Mouse (Mus musculus) limb, embryonic 14.5 days (tissue): ENCODE measurements around the gene Fbxw5. TPM values are rescaled to one million over a fixed set of nuclear protein-coding genes. Genes with fewer than 3 reads are reported as not detected.

ENCODE experiments used
- ATAC-seq: fragments of 200-750 bp; cut with Nextera tagmentation; 2 replicates; pipeline ENCODE4 v1.8.0; 2017; ENCODE audit warnings: low read depth, moderate number of reproducible peaks, moderate TSS enrichment; ENCODE audit not compliant: low FRiP score
- DNase-seq: peaks from one replicate; pipeline ENCODE4 v3.0.0-alpha.2; 2015; ENCODE audit warnings: low spot score
- H3K27ac ChIP-seq: fragments of 300-500 bp; sonication (generic); replicated peaks from 2 replicates; pipeline ENCODE4 v1.5.1; 2014; ENCODE audit warnings: low read depth, mild to moderate bottlenecking, low read length, moderate library complexity, mixed read lengths
- H3K27me3 ChIP-seq: fragments of 300-500 bp; sonication (generic); 2 replicates; pipeline ENCODE4 v1.6.1; 2014; ENCODE audit warnings: low read length, mixed read lengths; ENCODE audit not compliant: control insufficient read depth, insufficient read depth
- H3K36me3 ChIP-seq: fragments of 300-500 bp; sonication (generic); 2 replicates; pipeline ENCODE4 v1.6.1; 2014; ENCODE audit warnings: mild to moderate bottlenecking, low read length, moderate library complexity, mixed read lengths; ENCODE audit not compliant: control insufficient read depth, insufficient read depth
- H3K4me1 ChIP-seq: fragments of 300-500 bp; sonication (generic); 2 replicates; pipeline ENCODE4 v1.6.1; 2014; ENCODE audit warnings: antibody characterized with exemption, low read length, mixed read lengths; ENCODE audit not compliant: control insufficient read depth, insufficient read depth
- H3K4me2 ChIP-seq: fragments of 300-500 bp; sonication (generic); replicated peaks from 2 replicates; pipeline ENCODE4 v1.6.1; 2014; ENCODE audit warnings: low read depth, mild to moderate bottlenecking, low read length, moderate library complexity; ENCODE audit not compliant: severe bottlenecking
- H3K4me3 ChIP-seq: fragments of 300-500 bp; sonication (generic); replicated peaks from 2 replicates; pipeline ENCODE4 v1.5.1; 2014; ENCODE audit warnings: low read length
- H3K9ac ChIP-seq: fragments of 300-500 bp; sonication (generic); 2 replicates; pipeline ENCODE4 v1.6.1; 2014; ENCODE audit warnings: mild to moderate bottlenecking, low read depth, low read length, moderate library complexity; ENCODE audit not compliant: severe bottlenecking
- H3K9me3 ChIP-seq: fragments of 300-500 bp; sonication (generic); 2 replicates; pipeline ENCODE4 v1.6.1; 2016; ENCODE audit warnings: low read length; ENCODE audit not compliant: control insufficient read depth
- POLR2A ChIP-seq: fragments of 200-500 bp; IDR thresholded peaks from 2 replicates; pipeline ENCODE4 v1.8.0; 2012; ENCODE audit warnings: inconsistent platforms, mild to moderate bottlenecking, moderate library complexity, borderline replicate concordance; ENCODE audit not compliant: insufficient read depth, insufficient read length; ENCODE audit errors: extremely low read depth
- WGBS: fragments of 180-500 bp; shearing (Covaris S2); extraction: QIAGEN DNeasy Blood & Tissue Kit; methylation state at CpG from one replicate; pipeline ENCODE4 v1.1.7; 2014; 5-methylcytosine and 5-hydroxymethylcytosine counted together
- polyA plus RNA-seq, 2 experiments: library from polyadenylated mRNA; depleted of rRNA in 1 of 2; stranded (reverse) in 1 of 2; unstranded in 1 of 2; fragments of >200 nt; fragmentation: Nextera tagmentation in 1 of 2; extraction: Ambion mirVana in 1 of 2; gene quantifications; 2 replicates each; pipeline versions ENCODE4 v1.2.1 to v1.2.3; 2012 to 2014

Gene Fbxw5
- polyA plus RNA-seq, 2 experiments, result 46.2 to 70.0 TPM

- Histone ChIP-seq H3K4me2 (no peak within 1 kb of the TSS), H3K4me1 (peaks cover 9% of the 10 kb centered on the region; the same call in 1 of the 2 replicates), H3K27ac (no peak within 1 kb of the TSS), H3K9ac (no peak within 1 kb of the TSS), H3K9me3 (no peaks in the 10 kb centered on the region), H3K36me3 (no peaks in the 10 kb centered on the region), H3K4me3 (no peak within 1 kb of the TSS), H3K27me3 (no peaks in the 10 kb centered on the region)
- no peak for ATAC-seq
- TF ChIP-seq POLR2A, result no peak
- WGBS, result 48% methylated on average over 6 of the region's 6 CpGs
- no peak for DNase-seq
Observed at GRCm38 (mm10) chr2:25469969-25470368, 30.6 kb upstream of the Fbxw5 start, which contains the start of gene Ptgds. Ptgds (minus strand) TSS chr2:25470046.

- Histone ChIP-seq H3K9ac (no peak overlapping the region), H3K4me2 (no peak overlapping the region), H3K4me1 (peaks cover 6% of the 10 kb centered on the region; the same call in 1 of the 2 replicates), H3K27ac (no peak overlapping the region), H3K36me3 (no peaks in the 10 kb centered on the region), H3K4me3 (no peak overlapping the region), H3K9me3 (no peaks in the 10 kb centered on the region), H3K27me3 (no peaks in the 10 kb centered on the region)
- no peak for TF ChIP-seq POLR2A
- ATAC-seq, result no peak
- 72% methylated on average over 2 of the region's 2 CpGs for WGBS
- no peak for DNase-seq
Observed at GRCm38 (mm10) chr2:25472550-25472949, 28.0 kb upstream of the Fbxw5 start.

GRCm38 (mm10) chr2:25477541-25477940 lies 23.0 kb upstream of the Fbxw5 start:
- Histone ChIP-seq H3K4me3 (no peak overlapping the region), H3K4me1 (no peaks in the 10 kb centered on the region), H3K27ac (no peak overlapping the region), H3K4me2 (no peak overlapping the region), H3K27me3 (no peaks in the 10 kb centered on the region), H3K36me3 (no peaks in the 10 kb centered on the region), H3K9me3 (no peaks in the 10 kb centered on the region), H3K9ac (no peak overlapping the region)
- DNase-seq (no peak), ATAC-seq (no peak)
- no peak for TF ChIP-seq POLR2A
- WGBS, result 90% methylated on average over 8 of the region's 8 CpGs

- 92% methylated on average over 3 of the region's 3 CpGs for WGBS
- no peak for DNase-seq
- H3K36me3 ChIP-seq, result no peaks in the 10 kb centered on the region
- H3K4me2 ChIP-seq, result no peak overlapping the region
- H3K9me3 ChIP-seq, result no peaks in the 10 kb centered on the region
- H3K9ac ChIP-seq, result no peak overlapping the region
- ATAC-seq, result no peak
- TF ChIP-seq POLR2A, result no peak
- H3K27ac ChIP-seq, result no peak overlapping the region
- no peaks in the 10 kb centered on the region for H3K4me1 ChIP-seq
- no peak overlapping the region for H3K4me3 ChIP-seq
- no peaks in the 10 kb centered on the region for H3K27me3 ChIP-seq
Observed at GRCm38 (mm10) chr2:25477967-25478675, 22.4 kb upstream of the Fbxw5 start.

GRCm38 (mm10) chr2:25479551-25480311 lies 20.8 kb upstream of the Fbxw5 start:
- Histone ChIP-seq H3K4me2 (no peak overlapping the region), H3K9me3 (no peaks in the 10 kb centered on the region), H3K27me3 (no peaks in the 10 kb centered on the region), H3K4me1 (no peaks in the 10 kb centered on the region), H3K36me3 (no peaks in the 10 kb centered on the region), H3K9ac (no peak overlapping the region), H3K27ac (no peak overlapping the region), H3K4me3 (no peak overlapping the region)
- ATAC-seq, result no peak
- peak; percentile 34 for DNase-seq
- no peak for TF ChIP-seq POLR2A
- WGBS, result 55% methylated on average over 10 of the region's 10 CpGs
